Mouse (Mus musculus): ENCODE measurements around the gene Cadm1.

- TF ChIP-seq CTCF (IDR thresholded peaks at IDR 0.05; ENCODE audit: borderline replicate concordance, control insufficient read depth, extremely low read depth, insufficient read depth, low read length, poor library complexity): no peak
- TF ChIP-seq POLR2A (IDR thresholded peaks at IDR 0.05; ENCODE audit: control insufficient read depth, extremely low read depth, insufficient read depth, low read length, poor library complexity): no peak
Measured at GRCm38 (mm10) chr9:47894661-47895060, 364.7 kb downstream of the Cadm1 start.

All from thymus, adult 2 months (tissue).